Mouse (Mus musculus) bone marrow, adult 2 months (tissue): ENCODE data around the gene Myo3b.

Experiments
- CTCF ChIP-seq: fragments of 200-500 bp; IDR thresholded peaks from 2 replicates; pipeline ENCODE4 v1.5.1; 2011; ENCODE audit warnings: low read length, control low read depth; ENCODE audit not compliant: control insufficient read depth, insufficient read depth
- POLR2A ChIP-seq: fragments of 200-500 bp; IDR thresholded peaks from 2 replicates; pipeline ENCODE4 v1.6.1; 2011; ENCODE audit warnings: low read depth, mild to moderate bottlenecking, control low read depth, low read length, borderline replicate concordance; ENCODE audit not compliant: control insufficient read depth

- no peak for TF ChIP-seq CTCF
- TF ChIP-seq POLR2A: no peak
These were observed 313.7 kb downstream of the Myo3b start for GRCm38 (mm10) chr2:70352435-70353165.
